Mouse (Mus musculus): ENCODE data around the gene Ggact. TPM values are rescaled to one million over a fixed set of nuclear protein-coding genes. Genes with fewer than 3 reads are reported as not detected.

The Ggact gene
- total and polyA plus RNA-seq, 2 experiments from 2014 or later = 24.0 to 24.2 TPM

DNA sequence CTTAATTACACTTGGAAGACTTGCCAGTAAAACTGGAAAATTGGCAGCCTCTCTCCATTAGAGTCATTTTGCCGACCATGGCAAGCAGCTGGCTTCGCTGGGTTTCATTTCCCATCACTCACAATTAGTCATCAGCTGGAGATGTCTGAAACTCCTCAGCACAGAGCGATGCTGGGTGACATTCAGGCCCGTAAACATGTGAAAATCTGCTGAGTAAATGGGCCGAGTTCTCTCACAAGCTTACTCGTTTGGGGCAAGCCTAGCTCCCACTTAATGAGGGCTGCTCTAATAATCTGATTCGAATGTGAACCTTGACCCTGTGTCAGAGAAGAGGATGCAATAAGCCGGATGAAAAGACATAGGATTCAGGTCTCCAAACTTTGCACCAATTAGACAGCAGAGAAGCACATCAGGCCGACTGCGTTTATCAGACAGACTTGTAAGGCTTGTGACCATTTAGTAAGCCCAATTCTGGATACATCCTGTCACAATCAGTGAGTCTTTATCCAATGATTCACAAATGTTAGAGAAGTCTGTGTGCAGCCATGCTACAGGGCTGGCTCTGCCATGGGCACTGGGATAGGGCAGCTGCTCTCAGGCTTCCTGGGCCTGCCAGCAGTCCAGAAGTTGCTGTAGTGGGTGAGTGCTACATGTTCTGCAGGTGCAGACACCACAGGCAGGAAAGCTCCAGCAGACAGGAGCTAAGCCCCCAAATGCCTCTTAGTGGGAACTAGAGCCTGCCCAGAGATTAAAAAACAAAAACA lies 29.6 kb downstream of the Ggact start:
- TF ChIP-seq CTCF (IDR thresholded peaks at IDR 0.05) = no peak
- no peak overlapping the region for H3K4me3 ChIP-seq (ENCODE audit: low read depth, low read length)
- WGBS = 41% methylated on average over 10 of the region's 10 CpGs
- H3K36me3 ChIP-seq (ENCODE audit: insufficient read depth, low read length) = 0 out of 2 replicates have a peak, but pooled peaks cover under 1% of the 10 kb centered on the region
- H3K4me1 ChIP-seq (ENCODE audit: insufficient read depth, low read length) = 0 out of 2 replicates have a peak, but pooled peaks cover 7% of the 10 kb centered on the region
- ATAC-seq (ENCODE audit: low FRiP score) = no peak
- H3K9me3 ChIP-seq (ENCODE audit: low read length) = no peaks in the 10 kb centered on the region
- peak; percentile 83 for DNase-seq (ENCODE audit: low spot score)
- no peaks in the 10 kb centered on the region for H3K27me3 ChIP-seq (ENCODE audit: insufficient read depth, low read length)
- no peak overlapping the region for H3K27ac ChIP-seq (ENCODE audit: low read depth, low read length)
- no peak overlapping the region for H3K4me2 ChIP-seq (ENCODE audit: low read depth, low read length, poor library complexity, severe bottlenecking)
- H3K9ac ChIP-seq (replicated peaks; ENCODE audit: low read length, poor library complexity, severe bottlenecking) = no peak overlapping the region

DNA sequence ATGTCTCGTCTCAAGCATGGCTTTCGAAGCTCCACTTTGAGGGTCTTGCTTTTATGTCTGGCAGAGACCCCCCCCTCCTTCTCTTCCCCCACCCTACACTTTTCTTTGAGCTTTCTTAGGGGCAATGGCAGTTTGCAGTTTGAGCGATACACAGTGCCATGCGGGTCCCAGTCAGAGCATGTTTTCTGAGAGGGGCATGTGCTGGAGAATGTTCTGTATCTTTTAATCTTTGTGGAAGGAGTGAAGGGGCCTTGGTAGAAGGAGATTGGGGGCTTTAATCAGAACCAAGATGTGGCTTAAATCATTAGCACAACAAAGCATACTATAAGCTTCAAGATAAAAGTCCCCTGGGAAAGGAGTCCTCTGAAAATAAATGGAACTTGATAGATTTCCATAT lies 30.1 kb downstream of the Ggact start:
- WGBS = 59% methylated on average over 4 of the region's 4 CpGs
- H3K4me3 ChIP-seq (ENCODE audit: low read depth, low read length) = no peak overlapping the region
- H3K4me2 ChIP-seq (ENCODE audit: low read depth, low read length, poor library complexity, severe bottlenecking) = no peak overlapping the region
- H3K4me1 ChIP-seq (ENCODE audit: insufficient read depth, low read length) = 0 out of 2 replicates have a peak, but pooled peaks cover 7% of the 10 kb centered on the region
- no peaks in the 10 kb centered on the region for H3K9me3 ChIP-seq (ENCODE audit: low read length)
- no peak overlapping the region for H3K27ac ChIP-seq (ENCODE audit: low read depth, low read length)
- DNase-seq (ENCODE audit: low spot score) = no peak
- ATAC-seq (ENCODE audit: low FRiP score) = no peak
- H3K27me3 ChIP-seq (ENCODE audit: insufficient read depth, low read length) = no peaks in the 10 kb centered on the region
- H3K36me3 ChIP-seq (ENCODE audit: insufficient read depth, low read length) = no peaks in the 10 kb centered on the region
- no peak overlapping the region for H3K9ac ChIP-seq (replicated peaks; ENCODE audit: low read length, poor library complexity, severe bottlenecking)
- no peak for TF ChIP-seq CTCF (IDR thresholded peaks at IDR 0.05)

DNA sequence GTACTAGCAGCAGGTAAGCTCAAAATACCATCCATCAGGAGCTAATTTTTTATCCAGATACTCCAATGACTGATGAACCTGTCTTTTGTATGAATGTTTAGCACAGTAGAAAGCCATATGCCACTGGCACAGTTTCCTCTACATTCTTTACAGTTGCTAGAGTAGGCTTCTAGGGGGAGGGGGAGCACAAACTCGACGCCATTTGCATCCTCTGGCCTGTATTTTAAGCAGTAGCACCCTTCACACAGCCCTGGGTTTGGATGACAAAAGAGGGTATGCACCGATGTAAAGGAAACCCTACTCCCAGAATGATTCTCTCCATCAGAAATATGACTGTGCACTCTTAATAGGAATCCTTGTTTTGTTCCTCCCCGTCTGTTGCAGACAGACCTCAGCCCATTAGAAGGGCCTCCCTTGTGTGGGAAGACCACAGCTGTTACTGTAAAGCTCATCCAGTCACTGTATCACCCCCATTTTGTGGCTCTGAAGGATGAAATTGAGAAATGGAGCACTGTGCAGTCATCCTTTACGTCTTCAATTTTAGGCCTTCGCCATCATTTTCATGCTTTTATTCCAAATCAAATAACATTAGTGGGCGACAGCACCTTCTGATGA lies 30.7 kb downstream of the Ggact start:
- Histone ChIP-seq H3K4me1 (ENCODE audit: insufficient read depth, low read length) (0 out of 2 replicates have a peak, but pooled peaks cover 7% of the 10 kb centered on the region), H3K27me3 (ENCODE audit: insufficient read depth, low read length) (no peaks in the 10 kb centered on the region), H3K4me3 (ENCODE audit: low read depth, low read length) (no peak overlapping the region), H3K4me2 (ENCODE audit: low read depth, low read length, poor library complexity, severe bottlenecking) (no peak overlapping the region), H3K36me3 (ENCODE audit: insufficient read depth, low read length) (no peaks in the 10 kb centered on the region), H3K9ac (replicated peaks; ENCODE audit: low read length, poor library complexity, severe bottlenecking) (no peak overlapping the region), H3K27ac (ENCODE audit: low read depth, low read length) (no peak overlapping the region), H3K9me3 (ENCODE audit: low read length) (no peaks in the 10 kb centered on the region)
- DNase-seq (ENCODE audit: low spot score) = peak; percentile 42
- TF ChIP-seq CTCF (IDR thresholded peaks at IDR 0.05) = no peak
- WGBS = 68% methylated on average over 7 of the region's 7 CpGs
- ATAC-seq (ENCODE audit: low FRiP score) = no peak

DNA sequence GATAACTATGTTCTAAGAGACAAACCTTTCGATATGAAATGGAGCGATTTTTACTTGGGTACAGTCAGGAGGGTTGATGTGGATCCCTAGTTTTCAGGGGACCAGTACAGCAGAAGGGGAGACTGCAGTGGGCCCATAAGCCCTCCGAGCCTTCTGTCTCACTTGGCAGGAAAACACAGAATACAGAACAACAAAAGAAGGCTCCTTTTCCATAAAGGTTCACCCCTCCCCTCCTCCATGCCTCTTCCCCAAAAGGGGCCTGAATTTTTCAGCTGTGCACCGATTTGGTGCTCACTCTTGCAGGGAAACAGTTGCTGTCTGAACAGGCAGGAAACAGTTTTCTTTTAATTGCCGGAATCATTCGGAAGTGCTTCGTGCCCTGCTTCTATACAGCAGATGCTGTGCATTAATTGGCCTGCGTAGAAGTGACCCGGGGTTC lies 31.3 kb downstream of the Ggact start:
- TF ChIP-seq CTCF (IDR thresholded peaks at IDR 0.05) = no peak
- ATAC-seq (ENCODE audit: low FRiP score) = no peak
- Histone ChIP-seq H3K36me3 (ENCODE audit: insufficient read depth, low read length) (no peaks in the 10 kb centered on the region), H3K27me3 (ENCODE audit: insufficient read depth, low read length) (no peaks in the 10 kb centered on the region), H3K4me2 (ENCODE audit: low read depth, low read length, poor library complexity, severe bottlenecking) (no peak overlapping the region), H3K27ac (ENCODE audit: low read depth, low read length) (no peak overlapping the region), H3K9ac (replicated peaks; ENCODE audit: low read length, poor library complexity, severe bottlenecking) (no peak overlapping the region), H3K4me3 (ENCODE audit: low read depth, low read length) (no peak overlapping the region), H3K9me3 (ENCODE audit: low read length) (no peaks in the 10 kb centered on the region), H3K4me1 (ENCODE audit: insufficient read depth, low read length) (0 out of 2 replicates have a peak, but pooled peaks cover 7% of the 10 kb centered on the region)
- peak; percentile 69 for DNase-seq (ENCODE audit: low spot score)
- WGBS = 42% methylated on average over 9 of the region's 9 CpGs

DNA sequence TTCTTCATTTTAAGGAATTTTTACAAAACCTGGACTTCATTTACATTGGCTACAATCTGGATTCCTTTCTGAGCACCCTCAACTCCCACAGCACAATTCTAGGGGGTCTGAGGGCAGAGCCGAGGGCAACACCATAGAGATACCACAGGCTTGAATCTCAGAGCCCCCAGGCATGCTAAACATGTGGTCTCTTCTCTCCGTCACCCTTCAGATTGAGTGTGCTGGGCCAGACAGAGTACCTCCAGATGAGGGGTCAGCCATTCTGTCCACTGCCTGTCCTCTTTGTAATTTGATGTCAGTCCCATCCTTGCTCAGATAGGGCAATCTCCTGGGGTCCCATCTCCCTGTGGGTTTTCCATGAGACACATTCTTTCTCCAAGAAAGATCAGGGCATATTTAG lies 31.9 kb downstream of the Ggact start:
- Histone ChIP-seq H3K36me3 (ENCODE audit: insufficient read depth, low read length) (no peaks in the 10 kb centered on the region), H3K27me3 (ENCODE audit: insufficient read depth, low read length) (no peaks in the 10 kb centered on the region), H3K4me3 (ENCODE audit: low read depth, low read length) (no peak overlapping the region), H3K4me1 (ENCODE audit: insufficient read depth, low read length) (0 out of 2 replicates have a peak, but pooled peaks cover 7% of the 10 kb centered on the region), H3K27ac (ENCODE audit: low read depth, low read length) (no peak overlapping the region), H3K9me3 (ENCODE audit: low read length) (no peaks in the 10 kb centered on the region), H3K9ac (replicated peaks; ENCODE audit: low read length, poor library complexity, severe bottlenecking) (no peak overlapping the region), H3K4me2 (ENCODE audit: low read depth, low read length, poor library complexity, severe bottlenecking) (no peak overlapping the region)
- 61% methylated on average over 2 of the region's 2 CpGs for WGBS
- no peak for ATAC-seq (ENCODE audit: low FRiP score)
- no peak for DNase-seq (ENCODE audit: low spot score)
- TF ChIP-seq CTCF (IDR thresholded peaks at IDR 0.05) = no peak

DNA sequence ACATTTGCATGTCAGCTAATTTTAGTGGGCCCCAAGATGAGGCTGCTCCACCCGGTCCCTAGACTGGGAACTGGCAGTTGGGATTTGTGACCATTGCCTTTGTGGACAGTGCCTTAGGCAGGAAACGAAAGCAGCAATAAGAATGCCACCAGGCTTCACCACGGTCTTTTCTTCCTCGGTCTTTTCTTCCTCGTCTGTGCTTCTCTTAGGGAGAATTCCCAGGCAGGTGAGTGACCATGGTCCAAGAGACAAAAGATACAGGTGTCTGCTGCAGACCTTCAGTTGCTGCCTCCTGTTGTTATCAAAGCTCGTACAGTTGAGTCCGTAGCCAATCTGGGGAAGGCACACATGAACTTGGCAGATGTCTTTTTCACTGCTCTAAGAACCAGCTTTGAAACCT lies 33.3 kb downstream of the Ggact start:
- Histone ChIP-seq H3K4me2 (ENCODE audit: low read depth, low read length, poor library complexity, severe bottlenecking) (no peak overlapping the region), H3K36me3 (ENCODE audit: insufficient read depth, low read length) (no peaks in the 10 kb centered on the region), H3K9me3 (ENCODE audit: low read length) (no peaks in the 10 kb centered on the region), H3K27me3 (ENCODE audit: insufficient read depth, low read length) (no peaks in the 10 kb centered on the region), H3K4me3 (ENCODE audit: low read depth, low read length) (no peak overlapping the region), H3K27ac (ENCODE audit: low read depth, low read length) (no peak overlapping the region), H3K9ac (replicated peaks; ENCODE audit: low read length, poor library complexity, severe bottlenecking) (no peak overlapping the region), H3K4me1 (ENCODE audit: insufficient read depth, low read length) (0 out of 2 replicates have a peak, but pooled peaks cover 7% of the 10 kb centered on the region)
- no peak for DNase-seq (ENCODE audit: low spot score)
- TF ChIP-seq CTCF (IDR thresholded peaks at IDR 0.05) = no peak
- no peak for ATAC-seq (ENCODE audit: low FRiP score)
- WGBS = 73% methylated on average over 7 of the region's 7 CpGs

All from midbrain, postnatal 0 days (tissue).